Mouse (Mus musculus): ENCODE measurements at regions not wholly inside any gene's neighbourhood (a gene's known extent, or its start where the extent isn't known, plus 50 kb on each side); places are given as distances from the start of the nearest gene placed in this dataset.

DNA sequence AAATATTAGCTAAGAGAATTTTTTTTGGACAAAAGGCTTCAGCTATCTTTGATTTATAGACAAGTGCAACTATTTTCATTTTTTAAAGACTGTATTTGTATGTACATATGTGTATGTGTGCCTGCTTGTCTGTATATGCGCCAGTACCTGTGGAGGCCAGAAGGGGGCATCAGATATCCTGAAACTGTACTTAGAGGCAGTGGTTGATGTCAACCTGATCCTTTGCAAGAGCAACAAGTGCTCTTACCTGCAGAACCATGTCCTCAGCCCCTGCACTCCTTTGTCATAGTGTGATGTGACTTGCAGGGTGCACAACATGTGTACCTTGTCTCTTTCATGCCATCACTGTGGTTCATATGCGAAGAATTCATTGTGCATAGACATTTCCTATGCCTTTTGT is 379.5 kb downstream of the Bckdhb start:
- TF ChIP-seq GATA1 (IDR thresholded peaks at IDR 0.05; ENCODE audit: borderline replicate concordance, low read length) = no peak
- no peak for TF ChIP-seq CTCF (IDR thresholded peaks at IDR 0.05; ENCODE audit: low read depth, low read length)
- TF ChIP-seq TAL1 (conservative IDR thresholded peaks at IDR 0.05; ENCODE audit: low read depth, low read length) = no peak

Measured in G1E (cell line).